Mouse (Mus musculus) cerebellum, adult 8-10 months (tissue): ENCODE measurements at regions not wholly inside any gene's neighbourhood (a gene's known extent, or its start where the extent isn't known, plus 50 kb on each side); places are given as distances from the start of the nearest gene placed in this dataset.

ENCODE experiments used
- DNase-seq: peaks from one replicate; pipeline ENCODE4 v3.0.0; 2022

DNA sequence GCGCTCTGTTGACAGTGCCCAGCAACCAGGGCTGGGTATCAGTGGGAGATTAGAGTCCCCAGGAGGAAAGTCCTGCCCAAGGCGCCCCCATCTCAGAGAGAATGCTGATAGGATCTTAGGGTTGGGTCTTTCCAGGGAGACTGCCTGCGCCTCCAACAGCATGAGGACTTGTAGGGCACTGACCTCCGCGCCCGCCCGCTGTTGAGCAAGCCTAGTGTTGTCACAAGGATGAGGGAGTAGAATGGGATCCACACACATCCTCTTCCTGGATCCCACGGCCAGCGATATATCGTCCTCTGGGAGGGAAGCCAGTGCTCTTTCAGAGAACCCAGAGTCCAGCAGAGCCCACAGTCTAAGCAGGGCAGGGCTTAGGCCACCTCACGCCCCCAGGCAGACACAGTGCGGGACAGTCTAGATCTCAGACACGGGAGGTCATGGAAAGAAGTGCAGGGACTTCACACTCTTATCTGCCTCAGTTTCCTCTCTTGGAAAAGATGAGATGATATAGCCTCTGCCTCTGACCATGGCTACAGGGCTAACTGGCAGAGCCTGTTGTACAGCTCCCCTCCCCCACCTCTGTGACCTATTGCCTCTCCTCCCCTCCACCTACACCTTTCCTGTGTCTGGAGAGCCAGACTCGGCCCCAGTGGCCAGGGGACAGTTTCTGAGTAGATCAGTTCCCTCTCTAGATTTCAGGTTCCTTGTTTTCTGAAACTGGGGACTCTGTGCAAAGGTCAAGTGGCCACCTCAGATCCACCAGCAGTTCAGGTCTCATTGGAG lies 52.0 kb upstream of the Dusp5 start:
- no peak for DNase-seq

- DNase-seq, result no peak
These were observed 59.7 kb upstream of the Dusp5 start for GRCm38 (mm10) chr19:53469256-53469655.

- no peak for DNase-seq
These were observed 64.2 kb upstream of the Dusp5 start for GRCm38 (mm10) chr19:53464681-53465080.

DNA sequence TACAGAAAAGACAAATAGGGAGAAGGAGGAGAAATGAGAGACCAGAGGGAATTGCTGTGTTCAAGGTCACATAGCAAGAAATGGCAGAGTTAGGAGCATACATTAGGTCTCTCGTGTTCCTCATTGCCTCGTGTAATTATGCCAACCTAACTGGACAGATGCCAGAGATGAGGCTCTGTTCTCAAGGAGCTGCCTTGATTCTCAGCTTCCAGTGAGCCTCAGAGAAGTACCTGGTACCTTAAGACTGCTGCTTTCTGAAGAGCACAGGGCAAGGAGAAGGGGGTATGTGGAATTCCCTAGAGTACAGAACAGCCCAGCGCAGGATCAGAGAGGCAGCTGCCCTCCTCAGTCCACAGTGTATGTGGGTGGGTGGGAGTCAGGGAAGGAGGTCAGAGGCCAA lies 64.8 kb upstream of the Dusp5 start:
- no peak for DNase-seq

DNA sequence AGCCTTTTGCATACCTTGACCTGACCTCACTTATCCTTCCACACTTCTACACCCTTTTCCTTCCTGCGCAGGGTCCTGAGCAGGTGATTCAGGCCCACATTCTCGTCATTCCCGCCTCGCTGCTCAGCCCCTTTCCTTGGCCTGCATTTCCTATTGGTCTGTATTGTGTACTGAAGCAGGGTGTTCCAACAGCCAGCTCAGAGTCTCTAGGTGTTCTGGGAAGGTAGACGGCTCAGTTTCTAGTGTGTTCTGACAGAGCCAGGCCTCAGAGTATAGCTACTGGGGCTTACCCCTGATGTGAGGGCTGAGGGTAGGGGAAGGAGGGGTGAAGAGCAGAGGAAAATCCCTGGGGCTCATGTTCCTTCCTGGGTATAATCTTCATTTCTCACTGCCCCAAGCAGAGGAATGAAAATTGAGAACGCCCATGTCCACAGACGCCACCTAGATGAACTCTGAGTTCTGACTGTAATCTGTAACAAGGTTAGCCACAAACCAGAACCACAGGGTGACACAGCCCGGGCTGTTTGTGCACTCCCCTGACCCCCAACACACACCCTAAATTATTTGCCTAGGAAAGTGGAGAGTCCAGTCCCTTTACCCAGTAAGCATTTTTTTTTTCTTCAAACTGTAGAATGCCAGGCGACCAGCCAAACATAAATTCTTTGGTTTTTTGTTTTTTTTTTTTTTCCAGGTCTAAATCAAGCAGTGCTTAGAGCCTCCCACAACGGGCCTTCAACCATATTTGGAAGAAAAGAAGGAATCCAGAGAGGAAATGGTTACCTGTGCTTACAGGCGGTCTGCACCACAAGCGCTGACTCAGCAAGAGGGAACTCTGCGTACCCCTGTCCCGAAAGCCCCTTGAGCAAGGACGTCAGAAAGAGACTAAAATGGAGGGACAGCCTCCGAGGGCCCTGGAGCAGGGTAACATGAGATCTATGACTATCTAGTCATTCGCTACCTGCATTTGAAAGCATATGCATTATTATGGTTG lies 67.6 kb upstream of the Dusp5 start:
- DNase-seq, result no peak

DNA sequence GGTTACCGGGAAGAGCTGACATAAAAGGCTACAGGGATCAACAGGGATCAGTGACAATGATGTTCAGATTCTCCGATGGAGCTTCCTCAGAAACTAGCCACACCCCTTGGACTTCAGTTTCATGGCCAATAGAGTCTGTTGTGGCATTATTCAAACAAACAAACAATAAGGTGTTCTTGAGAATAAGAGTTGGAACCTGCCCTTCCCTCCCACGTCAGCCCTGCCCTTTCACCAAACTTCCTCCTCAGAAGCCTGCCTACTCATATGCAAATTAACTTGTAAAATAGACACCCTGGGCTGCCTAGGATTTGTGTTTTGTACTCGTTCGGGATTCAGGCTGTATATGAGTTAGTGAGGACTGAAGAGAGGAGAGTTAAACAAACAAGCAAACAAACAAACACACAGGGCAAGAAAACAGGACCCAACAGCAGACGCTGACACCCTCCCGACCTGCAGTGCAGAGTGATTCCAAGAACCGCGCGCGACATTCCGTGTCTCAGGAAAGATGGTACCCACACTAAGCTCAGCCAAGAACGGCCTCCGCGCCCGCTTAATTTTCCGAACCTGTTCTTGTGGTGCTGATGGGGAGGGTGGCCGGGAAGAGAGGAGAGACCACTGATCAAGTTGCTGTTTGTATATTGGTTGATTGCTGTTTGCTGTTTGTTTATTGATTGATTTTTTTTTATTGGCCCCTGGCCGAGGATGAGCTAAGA lies 68.4 kb upstream of the Dusp5 start:
- DNase-seq, result no peak

DNA sequence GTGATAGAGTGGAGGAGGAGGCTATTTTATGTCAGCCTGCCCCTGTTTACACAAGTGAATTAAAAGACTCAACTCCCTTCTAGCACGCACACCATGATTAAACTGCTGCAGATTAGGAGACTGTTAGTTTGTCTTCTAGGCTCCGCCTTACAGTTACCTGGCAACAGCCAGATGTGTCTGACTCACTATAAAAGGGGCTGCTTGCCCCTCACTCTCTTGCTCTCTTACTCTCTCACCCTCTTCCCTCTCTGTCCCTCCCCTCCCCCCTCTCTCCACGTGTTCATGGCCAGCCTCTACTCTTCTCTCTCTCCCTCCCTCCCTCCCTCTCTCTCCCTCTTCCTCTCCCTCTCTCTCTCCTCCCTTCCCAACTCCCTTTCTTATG lies 69.0 kb upstream of the Smndc1 start:
- DNase-seq, result no peak

DNA sequence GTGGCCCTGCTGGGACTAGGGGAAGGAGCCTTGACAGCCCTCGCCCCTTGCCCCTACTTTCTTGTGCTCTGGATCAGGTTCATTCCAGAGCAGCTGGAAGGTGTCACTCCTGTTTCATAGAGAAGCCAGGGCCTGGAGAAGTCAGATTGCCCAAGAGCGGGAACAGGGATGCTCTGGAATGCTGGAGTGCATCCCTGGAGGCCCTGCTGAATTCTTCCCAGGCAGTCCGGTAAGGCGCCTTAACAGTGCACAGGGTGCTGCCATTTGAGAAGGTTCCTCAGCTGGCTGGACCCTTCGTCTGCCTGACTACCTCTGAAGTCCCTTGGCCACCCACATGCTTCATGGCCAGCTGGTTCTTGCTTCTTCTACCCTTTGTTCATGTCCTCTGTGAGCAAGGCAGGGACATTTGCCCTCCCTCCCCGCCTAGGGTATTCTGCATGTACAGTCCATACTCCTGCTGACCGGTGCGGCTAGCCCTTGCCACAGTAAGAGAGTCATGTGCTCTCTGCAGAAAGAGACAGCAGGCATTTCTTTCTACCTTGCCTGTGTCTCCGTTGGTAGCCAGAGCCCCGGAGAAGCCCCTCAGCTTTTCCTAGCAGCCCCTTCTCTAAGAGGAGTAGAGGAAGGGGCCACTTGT lies 68.5 kb upstream of the Smndc1 start:
- DNase-seq, result no peak

- no peak for DNase-seq
These were observed 66.3 kb upstream of the Smndc1 start for GRCm38 (mm10) chr19:53456681-53457080.

GRCm38 (mm10) chr19:53454571-53454970 lies 64.2 kb upstream of the Smndc1 start:
- DNase-seq, result peak; percentile 82

DNA sequence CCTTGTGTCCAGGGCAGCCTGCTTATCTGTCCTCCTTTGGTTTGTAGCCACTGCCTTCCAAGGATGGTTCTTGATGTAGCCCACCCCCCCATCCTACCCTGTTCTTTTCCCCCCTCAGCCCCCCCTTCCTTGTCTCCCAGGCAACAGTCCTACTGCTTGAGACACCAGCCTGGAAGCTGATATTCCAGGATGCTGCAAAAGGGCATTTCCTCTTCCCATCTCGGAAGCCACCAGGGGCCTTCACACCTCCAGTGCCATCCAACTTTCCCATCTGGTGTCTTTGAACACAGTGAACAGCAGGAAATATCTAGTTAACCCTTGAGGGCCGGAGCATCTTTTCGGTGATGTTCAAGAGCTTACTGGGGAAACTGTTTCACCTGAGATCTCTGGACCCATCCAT lies 63.7 kb upstream of the Smndc1 start:
- DNase-seq, result peak; percentile 85

DNA sequence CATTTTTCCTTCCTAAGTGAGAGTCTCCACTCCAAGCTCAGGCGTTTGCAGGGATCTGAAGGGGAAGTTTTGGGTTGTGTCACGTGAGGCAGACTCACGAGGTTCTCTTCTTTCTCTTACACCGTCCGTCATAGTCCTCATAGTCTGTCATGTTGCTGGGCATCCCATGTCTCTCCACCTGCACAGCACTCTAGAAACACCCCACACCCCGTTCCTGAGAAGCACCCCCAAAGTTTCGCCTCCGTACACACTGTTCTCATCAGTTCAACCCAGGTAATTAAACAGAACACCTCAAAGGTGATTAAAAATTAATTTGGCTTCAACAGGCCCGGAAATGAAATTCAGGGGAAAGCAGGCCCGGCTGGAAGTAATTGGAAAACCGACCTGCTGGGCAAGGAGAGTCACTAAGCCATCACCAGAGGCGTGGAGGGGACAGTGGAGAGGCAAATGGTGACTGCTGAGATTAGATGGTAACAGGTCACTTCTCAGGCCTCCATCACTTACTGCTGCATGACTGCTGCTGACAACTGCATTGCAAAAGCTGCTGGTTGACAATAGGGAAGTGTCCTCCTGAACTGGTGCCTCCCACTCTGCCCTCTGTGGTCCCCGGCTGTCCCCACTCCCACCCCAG lies 63.1 kb upstream of the Smndc1 start:
- DNase-seq, result peak; percentile 61

DNA sequence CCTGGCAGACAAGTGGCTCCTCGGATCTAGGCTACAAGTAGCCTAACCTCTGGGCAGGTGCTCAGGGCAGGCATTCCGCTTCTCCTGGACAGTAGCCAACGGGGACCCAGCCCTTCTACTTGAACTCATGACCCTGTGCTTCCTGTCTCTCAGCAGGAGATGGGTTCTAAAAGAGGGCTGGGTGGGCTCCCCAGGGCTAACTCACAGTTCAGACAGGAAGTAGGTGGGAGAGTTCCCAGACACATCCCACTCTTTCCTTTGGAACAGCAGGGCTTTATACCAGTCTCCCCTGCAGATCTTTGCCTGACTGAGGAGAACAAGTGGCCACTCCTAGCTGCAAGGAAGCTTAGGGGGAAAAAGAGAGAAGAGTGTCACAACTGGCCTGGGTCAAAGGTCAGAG lies 62.0 kb upstream of the Smndc1 start:
- no peak for DNase-seq

DNA sequence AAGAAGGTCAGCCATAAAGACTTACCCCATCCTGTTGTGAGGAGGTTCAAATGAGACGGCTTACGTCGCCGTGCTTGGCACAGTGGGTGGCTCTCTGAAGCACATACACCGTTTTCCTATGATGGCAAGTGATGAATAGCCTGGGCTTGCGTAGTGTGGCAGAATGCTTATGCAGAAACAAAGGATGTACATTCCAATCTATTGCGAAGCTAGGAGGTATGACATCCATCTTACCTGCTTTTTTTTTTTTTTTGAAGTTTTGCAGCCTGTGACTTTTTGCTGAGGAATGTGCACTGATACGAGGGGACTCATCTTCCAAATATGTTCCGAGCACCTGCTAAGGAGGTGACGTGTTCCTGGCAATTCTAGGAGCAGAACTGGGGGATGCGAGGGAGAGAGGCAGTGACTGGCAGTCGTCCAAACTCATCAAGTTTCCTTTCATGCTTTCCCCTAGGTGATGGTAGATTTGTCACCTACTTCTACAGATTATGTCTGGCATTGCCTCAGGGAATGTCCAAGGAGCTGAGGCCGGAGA lies 61.1 kb upstream of the Smndc1 start:
- DNase-seq, result peak; percentile 62

- no peak for DNase-seq
These were observed 60.4 kb upstream of the Smndc1 start for GRCm38 (mm10) chr19:53450624-53451387.

DNA sequence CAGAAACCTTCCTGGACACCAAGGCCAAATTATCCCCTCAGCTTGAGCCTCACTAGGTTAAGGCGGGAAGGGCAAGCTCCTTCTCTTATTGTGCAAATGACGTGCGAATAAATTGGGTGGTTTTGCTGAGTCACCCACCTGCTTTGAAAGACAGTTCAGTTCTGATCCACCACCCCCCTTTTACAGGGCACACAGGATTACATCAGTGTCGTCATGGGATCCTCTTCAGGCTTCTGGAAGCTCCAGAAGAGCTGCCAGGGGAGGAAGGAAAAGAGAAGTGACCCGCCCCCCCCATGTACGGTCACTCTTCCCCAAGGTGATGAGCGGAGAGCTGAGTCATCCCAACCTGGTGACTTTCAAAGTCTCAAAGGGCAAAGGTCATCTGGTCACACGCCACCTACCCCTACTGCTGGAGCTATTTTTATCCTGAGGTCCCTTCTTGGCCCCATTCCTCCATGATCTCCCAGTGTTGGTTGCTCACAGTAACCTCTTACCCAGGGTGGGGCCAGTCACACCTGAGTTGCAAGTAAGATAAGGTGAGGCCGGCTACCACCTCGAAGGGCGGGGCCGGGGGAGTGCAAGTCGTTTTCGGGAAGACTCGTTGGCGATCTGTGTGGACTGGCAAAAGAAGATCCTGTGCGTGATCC lies 58.9 kb upstream of the Smndc1 start:
- no peak for DNase-seq

- DNase-seq, result no peak
These were observed 57.8 kb upstream of the Smndc1 start for GRCm38 (mm10) chr19:53448206-53448605.

DNA sequence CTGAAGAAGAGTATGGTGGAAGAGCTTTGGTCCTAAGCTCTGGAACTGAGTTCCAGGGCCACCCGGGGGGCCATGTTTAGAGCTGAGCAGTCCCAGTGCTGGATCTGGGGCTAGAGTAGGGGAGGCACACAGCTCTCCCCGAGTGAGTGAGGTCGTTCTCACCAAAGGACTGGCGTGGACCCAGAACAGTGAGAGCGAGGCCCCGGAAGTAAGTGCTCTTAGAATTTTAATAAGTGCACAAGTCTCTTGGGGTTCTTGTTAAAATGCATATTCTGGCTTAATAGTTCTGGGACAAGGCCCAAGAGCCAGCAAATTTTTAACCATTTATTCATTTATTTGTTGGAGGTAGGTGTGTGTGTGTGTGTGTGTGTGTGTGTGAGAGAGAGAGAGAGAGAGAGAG lies 57.4 kb upstream of the Smndc1 start:
- DNase-seq, result no peak

GRCm38 (mm10) chr19:53446216-53446615 lies 55.8 kb upstream of the Smndc1 start:
- no peak for DNase-seq

DNA sequence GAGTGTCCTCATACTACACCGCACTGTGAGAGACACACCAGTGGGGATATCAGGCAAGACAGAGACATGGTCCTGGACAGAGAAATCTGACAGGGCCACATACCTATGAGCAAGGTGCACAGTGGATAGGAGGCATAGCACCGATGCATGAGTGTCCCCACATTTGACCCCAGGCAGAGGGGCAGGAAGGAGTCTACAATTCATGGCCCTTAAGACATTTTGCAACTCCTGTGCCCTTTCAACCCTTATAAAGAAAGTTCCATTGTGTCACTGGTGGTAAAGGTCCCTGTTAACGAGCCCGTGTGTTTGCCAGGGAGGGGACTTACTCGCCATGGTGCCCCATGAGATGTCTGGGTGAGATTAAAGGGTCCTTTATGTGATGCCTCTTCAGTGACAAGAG lies 54.3 kb upstream of the Smndc1 start:
- DNase-seq, result no peak
